Mouse (Mus musculus) common myeloid progenitor, adult 5-6 weeks (primary cell): ENCODE measurements around the gene Exoc3l4. TPM values are rescaled to one million over a fixed set of nuclear protein-coding genes. Genes with fewer than 3 reads are reported as not detected.

Source experiments
- ATAC-seq: replicated peaks from 2 replicates; pipeline ENCODE4 v1.8.0; 2016; ENCODE audit warnings: low read depth, mild to moderate bottlenecking, moderate TSS enrichment, inconsistent platforms; ENCODE audit not compliant: poor library complexity, severe bottlenecking
- total RNA-seq: library from RNA; stranded (forward); fragments of 200-1000, 187-1606 nt; gene quantifications from 2 replicates; pipeline ENCODE4 v1.2.3, GENCODE M21; 2017

Gene Exoc3l4
- total RNA-seq, 1 experiment from 2014 or later = 0.32 TPM

DNA sequence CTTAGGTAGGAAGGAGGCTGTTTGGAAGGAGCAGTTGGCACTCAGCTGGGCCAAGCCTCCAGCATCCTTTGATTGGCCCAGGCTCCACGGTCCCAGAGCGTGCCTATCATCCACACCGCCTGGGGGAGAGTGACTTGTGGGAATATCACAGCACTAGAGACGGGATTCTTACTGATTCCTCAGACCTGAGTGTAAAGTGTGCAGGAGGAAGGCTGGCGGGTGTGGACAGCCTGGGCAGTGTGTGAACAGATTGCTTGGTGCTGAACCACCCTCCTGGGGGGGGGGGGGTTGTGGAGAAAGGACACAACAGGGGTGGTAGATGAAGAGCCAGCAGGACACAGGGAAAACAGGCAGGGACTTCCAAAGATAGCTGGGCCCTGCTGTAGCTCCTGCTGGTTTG lies 29.9 kb downstream of the Exoc3l4 start:
- no peak for ATAC-seq

DNA sequence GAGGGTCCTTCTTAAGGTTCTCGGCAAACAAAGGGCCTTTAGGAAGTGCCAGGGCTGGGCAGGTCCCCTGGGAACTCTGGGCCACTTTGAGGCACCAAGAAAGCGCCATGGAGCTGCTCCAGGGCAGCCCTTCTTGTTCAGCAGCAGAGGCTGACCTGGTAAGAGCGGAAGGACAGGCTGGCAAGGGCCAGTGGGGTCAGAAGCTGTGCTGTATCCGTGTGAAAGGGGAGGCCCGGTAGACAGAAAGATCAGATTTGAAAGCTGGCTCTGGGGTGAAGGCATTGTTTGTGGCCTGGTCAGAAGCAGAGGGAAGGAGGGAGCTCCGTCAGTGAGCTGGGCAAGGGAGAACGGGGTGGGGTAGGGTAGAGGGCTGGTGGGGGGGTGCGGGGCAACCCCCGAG lies 30.5 kb downstream of the Exoc3l4 start:
- no peak for ATAC-seq

DNA sequence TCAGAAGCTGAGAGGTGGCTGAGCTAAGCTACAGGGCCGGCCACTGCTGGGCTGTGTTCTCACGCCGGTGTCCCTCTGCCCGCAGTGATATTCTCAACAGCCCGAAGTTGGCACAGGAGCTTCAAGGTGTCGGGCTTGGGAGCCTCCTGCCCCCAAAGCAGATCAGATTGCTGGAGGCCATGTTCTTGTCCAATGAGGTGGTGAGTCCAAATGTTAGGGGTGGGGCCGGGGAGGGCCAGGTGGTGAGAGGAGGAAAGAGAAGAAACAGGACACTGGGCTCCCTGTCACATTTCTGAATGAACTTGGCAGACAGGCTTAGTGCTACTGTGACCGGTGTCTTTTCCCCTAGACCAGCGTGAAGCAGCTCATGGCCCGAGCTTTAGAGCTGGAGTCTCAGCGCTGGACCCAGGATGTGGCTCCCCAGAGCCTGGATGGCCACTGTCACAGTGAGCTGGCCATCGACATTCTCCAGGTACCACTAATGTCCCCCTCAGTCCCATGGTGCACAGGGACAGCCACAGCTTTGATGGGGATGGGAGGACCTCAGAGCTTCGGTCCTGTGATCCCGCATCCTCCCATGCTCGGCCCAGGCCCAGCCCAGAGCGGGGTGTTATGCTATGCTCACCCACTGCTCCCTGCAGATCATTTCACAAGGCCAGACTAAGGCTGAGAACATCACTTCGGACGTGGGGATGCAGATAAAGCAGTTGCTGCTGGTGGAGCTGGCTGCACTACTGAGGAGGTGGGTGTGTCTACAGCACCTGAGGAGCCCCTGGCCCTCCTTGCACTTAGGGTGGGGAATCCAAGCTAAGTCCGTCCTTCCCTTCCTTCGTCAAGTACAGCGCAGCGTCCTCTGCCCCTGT lies 31.3 kb downstream of the Exoc3l4 start:
- no peak for ATAC-seq

DNA sequence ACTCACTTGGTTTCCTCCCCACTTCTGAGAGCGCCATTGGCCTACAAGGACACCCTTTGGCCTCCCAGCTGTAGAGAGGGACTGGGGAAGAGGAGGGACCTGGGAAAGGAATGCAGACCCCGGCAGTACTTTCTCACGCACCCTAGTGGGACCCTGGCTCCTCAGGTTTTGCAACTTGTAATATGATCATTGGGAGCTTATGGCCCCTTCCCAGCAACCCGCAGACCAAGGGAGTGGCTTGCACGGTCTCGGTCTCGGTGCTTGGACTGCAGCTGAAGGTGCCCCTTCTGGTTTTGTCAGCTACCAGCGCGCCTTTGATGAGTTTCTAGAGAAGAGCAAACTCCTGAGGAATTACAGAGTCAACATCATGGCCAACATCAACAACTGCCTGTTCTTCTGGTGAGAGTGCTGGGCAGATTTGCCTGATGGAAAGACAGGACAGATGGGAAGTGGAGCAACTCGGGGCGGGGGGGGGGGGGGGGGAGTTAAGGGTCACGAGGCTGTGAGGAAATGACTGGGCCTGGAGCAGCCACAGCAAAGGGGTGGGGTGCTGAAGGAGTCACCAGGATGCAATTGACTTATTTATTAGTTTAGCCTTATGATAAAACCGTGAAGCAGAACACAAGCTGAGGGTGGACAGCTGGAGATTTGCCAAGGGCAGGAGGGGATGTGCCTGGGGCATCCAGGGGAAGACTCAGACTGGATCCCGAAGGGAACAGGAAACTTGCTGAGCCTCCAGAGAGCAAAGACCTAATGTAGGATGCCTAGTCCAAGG lies 32.3 kb downstream of the Exoc3l4 start:
- no peak for ATAC-seq

DNA sequence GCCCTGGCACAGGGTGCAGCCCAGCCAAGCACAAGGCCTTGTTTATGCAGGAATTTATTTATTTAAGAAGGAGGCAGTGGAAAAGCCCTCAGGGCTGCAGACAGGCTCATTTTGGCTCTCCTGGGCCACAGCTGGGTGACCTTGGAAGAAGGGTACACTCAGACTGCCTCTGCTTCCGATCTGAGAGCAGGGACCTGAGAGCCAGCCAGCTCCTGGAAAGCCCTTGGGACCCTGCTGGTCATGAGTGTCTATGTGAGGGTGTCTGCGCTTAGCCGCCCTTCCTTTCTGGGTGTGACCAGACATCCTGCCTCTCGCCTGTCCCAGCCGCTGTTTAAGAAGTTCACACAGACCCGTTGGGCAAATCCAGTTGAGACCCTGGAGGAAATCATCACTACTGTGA lies 33.5 kb downstream of the Exoc3l4 start:
- no peak for ATAC-seq

DNA sequence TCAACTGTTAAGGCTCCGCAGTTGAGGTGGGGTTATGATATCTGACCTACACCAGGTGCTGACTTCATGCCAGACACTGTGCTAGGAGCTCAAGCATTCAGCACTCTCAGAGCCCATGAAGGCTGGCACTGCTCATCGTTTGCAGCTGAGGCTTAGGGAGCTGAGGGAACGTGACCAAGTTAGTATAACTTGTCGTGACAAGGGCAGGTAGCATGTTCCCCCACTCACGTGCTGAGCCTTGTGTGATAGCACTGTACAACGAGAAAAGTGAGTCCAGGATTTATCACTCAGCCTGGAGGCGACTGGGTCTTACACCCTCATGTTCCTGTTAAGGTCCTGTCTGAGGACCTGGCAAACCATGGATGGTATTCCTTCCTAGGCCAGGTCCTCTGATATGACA lies 34.7 kb downstream of the Exoc3l4 start:
- no peak for ATAC-seq

DNA sequence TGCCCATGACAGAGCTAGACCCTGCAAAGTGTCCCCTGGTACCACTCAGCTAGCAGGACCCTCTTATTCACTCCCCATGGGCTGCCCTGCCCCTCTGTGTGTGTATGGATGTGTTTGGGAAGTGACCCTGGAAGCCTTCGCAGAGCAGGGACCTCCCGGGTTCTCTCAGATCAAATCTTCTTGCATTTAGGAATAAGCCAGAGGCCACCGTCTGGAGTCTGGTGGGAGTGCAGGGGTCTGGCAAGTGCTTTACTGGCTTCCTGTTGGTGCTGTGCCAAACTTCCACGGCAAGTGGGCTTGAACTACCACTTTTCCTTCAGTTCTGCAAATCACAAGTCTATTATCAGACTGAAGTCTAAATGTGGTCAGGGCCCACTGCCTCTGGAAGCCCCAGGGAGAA lies 37.2 kb downstream of the Exoc3l4 start:
- peak; percentile 39; the same call in 1 of the 2 replicates for ATAC-seq

DNA sequence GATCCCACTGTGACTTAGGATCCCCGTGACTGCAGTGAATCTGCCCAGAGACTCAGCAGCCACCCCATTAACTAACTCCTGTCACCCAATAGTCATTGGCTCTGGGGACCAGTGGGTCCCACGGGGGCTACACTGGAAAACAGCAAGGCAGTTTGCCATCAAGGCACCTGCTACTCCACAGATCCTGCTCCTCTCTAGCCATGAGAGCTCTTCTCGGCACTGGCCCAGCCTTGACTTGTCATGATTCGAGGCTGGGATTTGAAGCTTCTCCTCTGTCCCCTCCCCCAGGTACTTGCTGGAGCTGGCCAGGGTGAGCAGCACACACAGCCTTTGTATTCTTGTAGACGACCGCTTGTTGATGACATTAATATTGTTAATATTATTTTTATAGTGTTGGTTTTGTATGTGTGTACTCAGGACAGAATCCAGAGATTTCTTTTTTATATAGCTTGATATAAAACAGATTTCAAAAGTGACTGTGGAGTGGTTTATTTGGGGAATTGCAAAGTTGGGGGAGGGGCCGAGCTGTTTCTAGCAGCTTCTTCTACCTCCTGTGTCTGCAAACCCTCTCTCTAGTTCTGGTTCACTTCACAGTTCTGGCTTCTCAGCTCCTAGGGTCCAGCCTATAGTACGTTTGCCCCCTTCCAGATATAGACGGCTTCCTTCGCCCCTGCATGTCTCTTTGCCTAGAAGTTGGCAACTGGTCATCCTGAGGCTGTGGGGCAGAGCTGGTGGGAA lies 37.9 kb downstream of the Exoc3l4 start:
- ATAC-seq = no peak

DNA sequence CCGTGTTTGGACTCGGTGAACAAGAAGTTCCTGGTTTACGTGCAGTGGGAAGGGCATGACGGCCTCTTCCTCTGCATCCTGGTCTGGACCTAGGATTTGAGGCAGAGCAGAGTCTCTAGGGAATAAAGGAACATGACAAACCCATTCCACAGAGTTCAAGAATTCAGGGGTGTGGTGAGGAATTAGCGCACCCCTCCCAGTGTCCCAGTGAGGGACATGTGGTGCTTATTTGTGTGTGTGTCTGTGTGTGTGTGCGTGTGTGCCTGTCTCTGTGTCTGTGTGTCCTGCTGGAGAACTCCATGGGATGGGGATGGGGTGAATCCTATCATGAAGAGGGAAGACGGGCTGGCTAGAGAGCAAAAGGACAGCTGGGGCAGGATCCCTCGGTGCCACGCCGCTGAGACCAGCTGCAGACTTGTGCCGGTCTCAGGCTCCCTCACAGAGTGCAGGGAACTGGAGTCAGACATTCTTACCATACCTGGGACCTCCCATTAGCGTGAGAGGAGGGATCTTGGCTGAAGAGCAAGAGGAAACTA lies 38.6 kb downstream of the Exoc3l4 start:
- no peak for ATAC-seq

DNA sequence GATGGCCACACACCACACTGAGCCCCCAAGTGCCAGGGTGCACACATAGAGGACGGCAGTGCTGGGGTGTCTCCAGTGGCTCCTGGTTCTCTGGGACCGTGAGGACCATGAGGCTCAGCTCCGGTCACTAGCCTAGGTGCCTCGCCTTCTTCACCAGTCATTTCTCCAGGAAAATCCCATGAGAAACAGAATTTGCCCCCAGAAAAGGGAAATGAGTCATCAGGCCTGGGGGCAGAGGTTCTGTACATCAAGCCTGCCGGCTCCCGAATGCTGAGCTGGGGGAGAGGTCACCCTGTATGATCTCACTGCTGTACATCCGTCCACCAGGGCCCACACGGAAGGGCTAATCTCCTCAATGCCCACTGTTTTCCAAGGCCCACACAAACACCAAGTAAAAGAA lies 39.0 kb downstream of the Exoc3l4 start:
- ATAC-seq = no peak

DNA sequence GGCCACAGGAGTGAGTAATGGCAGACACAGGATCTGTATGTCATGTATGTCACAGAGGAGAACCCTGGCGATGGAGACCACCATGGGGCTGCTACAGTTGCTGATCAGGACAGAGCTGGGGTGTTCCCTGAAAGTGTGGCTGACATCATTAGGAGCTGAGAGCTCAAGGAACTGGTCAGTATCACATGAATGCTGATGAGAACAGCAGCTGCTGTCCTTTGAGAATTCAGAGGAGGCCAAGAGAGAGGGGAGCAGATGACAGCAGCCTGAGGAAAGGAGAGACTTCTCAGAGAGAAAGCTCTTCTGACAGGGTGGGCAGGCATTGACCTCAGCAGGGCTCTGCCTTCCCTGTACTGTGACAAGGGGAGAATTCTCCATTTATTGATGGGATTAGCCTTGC lies 40.9 kb downstream of the Exoc3l4 start:
- ATAC-seq = no peak

DNA sequence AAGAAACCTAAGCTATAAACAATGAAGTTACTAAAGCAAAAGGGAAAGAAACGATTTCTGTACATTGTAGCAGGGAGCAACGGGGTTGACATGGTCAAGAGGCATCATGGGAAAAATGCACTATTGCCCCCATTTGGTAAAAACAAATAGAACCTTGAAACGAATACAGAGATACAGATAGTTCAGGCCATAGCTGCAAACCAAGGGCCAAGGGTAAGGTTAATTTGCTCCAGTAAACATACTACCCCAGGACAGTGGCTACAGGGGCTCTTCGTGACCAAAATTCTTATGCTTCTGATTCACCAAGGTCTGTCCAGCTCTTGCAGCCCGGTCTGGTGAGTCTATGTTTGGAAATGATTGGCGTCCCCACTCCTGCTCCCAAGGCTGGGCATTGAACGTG lies 46.8 kb downstream of the Exoc3l4 start:
- no peak for ATAC-seq

DNA sequence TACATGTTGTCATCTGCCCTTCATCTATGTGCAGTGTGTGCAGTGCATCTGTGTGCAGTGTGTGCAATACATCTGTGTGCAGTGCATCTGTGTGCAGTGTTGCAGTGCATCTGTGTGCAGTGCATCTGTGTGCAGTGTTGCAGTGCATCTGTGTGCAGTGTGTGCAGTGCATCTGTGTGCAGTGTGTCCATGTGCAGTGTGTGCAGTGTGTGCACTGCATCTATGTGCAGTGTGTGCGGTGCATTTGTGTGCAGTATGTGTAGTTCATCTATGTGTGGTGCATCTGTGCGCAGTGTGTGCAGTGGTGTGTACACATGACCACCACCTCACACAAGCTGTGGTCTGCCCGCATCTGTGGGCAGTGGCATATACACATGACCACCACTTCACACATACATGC lies 49.6 kb downstream of the Exoc3l4 start:
- no peak for ATAC-seq

DNA sequence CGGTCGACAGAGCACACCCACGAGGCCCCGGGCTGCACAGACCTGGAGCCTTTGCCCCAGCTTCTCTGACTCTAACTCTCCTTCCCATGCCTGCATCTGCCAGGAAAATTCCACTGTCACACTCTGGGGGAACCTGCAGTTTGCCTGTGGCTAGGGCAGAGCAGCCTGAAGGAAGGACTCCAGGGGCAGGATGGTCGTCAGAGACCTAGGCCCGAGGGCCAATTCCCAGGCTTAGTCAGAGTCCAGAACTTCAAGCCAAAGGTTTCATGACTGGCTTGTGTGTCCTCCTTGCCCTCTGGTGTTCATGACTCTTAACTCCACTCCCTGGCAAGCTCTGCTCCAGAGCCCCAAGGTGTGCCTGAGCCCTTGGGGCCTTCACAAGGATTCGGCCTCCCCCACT lies 51.4 kb downstream of the Exoc3l4 start:
- no peak for ATAC-seq

DNA sequence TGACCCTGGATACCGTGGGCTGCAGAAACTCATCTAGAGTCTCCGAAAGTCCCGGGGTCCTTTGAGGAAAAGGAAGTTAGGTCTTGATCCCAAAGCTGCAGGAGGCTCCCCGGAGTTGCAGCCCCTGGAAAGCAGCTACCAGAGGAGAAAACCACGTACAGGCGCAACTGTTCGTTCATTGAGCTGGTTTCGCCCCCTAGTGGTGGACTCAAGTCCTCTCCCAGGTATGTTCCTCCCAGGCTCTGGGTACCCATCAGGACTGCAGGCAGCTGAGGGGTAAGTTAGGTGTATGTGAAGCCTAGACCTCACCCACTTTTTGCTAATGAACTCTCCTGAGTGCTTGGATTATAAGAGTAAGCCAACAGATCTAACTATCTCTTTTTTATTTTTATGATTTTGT lies 52.7 kb downstream of the Exoc3l4 start:
- peak; percentile 97 for ATAC-seq

DNA sequence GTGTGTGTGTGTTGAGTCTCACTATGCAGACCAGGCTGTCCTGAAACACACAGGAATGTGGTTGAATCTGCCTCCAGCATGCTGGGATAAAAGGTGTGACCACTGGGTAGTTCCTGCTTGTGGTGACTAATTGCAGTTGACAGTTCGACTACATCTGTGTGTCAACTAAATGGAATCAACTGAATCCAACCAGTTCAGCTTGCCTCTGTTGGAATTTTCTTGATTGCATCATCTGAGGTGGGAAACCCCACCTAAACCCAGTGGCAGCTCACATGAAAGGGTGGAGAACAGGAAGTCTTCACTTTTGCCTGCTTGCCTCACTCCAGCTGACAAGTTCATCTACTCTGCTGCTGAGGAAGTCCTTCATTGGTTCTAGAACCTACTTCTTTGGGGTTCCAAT lies 54.3 kb downstream of the Exoc3l4 start:
- ATAC-seq = no peak

DNA sequence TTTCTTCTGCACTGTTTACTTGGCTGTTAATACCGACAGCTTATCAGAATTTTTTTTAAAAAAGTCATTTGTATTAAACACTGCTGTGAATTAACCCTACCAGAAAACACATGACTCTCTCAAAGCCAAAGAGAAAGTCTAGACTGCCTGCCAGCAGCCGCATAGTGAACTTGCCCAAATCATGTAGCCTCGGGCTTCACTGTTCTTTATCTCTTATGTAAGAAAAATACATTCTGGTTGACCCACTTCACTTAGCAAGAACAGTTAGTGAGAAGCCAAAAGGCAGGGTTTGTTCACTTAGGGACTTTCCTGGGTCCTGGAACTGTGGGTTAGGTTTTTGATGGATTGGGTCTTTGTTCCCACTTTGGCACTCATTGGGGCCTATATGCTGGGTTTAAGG lies 54.9 kb downstream of the Exoc3l4 start:
- no peak for ATAC-seq

DNA sequence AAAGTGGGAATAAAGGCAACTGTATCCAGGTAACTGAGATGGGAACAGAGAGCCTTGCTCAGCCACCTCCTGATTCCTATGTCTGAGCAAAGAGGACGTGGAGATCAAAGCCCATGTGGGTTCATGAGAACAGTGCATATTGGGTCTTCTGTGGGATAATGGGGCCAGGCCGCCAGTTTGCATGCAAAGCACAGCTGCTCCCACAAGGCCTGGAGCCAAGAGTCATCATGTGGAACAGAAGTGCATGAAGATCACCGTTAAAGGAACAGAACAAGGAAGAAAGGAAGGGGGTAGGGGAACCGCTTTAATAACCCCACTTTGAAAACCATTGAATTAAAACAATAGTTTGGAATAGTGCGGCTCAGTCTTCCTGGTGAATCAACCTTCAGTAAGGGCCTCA lies 56.1 kb downstream of the Exoc3l4 start:
- ATAC-seq = no peak

DNA sequence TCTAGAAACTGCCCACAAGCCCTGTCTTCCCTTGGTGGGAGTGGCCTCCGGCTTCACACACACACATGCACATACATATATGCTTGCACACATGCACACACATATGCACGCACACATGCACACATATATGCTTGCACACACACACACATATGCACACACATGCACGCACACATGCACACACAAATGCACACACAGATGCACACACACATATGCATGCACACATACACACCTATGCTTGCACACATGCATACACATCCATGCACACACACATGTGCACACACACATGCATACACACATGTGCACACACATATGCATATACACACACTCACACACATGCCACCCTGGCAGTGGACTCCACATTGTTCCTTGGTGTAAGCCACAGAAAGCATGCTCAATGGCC lies 57.6 kb downstream of the Exoc3l4 start:
- ATAC-seq = no peak

DNA sequence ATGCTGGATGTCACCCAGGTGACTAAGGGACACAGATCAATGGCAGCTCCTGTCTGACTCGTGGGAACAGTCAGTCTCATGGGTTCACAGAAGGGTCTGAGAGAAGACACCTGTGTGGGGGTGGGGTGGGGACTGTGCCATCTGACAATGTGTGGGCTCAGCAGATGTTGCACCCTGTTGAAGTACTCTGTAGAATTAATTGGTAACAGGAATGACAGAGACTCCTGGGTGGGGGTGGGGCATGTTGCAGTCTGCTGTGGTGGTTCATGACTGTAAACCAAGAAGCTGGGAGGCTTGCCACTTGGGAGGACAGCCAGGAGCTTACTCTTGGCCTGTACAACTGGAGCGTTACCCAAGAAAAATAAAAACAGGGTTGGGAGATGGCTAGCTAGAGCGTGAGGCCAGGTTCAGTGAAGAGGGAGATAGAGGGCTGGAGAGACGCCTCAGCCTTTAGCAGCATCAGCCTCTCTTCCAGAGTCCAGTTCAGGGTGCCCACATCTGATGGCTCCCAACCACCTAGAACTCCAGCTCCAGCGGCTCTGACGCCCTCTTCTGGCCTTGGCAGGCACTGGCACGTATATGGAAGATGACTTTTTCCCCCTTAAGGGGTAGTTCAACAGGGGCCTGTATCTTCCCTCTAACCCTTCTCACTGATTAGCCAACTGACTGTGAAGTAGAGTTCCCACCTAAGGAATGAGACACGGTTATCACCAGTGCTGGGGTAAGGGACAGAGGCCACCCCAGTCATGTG lies 58.3 kb downstream of the Exoc3l4 start:
- ATAC-seq = no peak
